Mouse (Mus musculus): ENCODE measurements around the gene Sass6.

DNA sequence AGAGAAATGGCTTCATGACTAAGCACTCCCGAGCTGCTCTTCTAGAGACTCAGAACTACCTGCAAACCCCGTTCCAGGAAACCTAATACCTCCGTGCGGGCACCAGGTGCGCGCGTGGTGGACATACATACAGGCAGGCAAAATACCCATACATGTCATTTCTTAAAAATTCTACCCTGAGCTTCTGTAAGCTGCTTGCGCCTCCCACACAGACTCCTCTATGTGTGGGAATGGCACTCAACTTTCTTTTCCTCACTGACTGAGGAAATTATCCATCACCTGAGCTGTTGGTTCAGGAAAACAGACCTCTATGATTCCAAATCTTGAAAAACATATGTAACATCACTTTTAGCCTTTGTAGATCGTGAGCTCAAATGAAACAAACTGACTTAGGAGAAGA is 55.9 kb downstream of the Sass6 start:
- TF ChIP-seq CTCF (IDR thresholded peaks at IDR 0.05) = no peak
- TF ChIP-seq EP300 (IDR thresholded peaks at IDR 0.05) = no peak

Measured in lung, postnatal 0 days (tissue).